Mouse (Mus musculus): Measurements from ENCODE around the gene Arg1.

The Arg1 gene

GRCm38 (mm10) chr10:24926962-24927720 is at the start of gene Arg1:
Gene Arg1, minus strand, starts transcription at chr10:24927484.
- no peak for DNase-seq (ENCODE audit: low spot score in 2 of 2)

GRCm38 (mm10) chr10:24973845-24974514 is 46.7 kb upstream of the Arg1 start:
- no peak for DNase-seq (ENCODE audit: low spot score in 2 of 2)

DNA sequence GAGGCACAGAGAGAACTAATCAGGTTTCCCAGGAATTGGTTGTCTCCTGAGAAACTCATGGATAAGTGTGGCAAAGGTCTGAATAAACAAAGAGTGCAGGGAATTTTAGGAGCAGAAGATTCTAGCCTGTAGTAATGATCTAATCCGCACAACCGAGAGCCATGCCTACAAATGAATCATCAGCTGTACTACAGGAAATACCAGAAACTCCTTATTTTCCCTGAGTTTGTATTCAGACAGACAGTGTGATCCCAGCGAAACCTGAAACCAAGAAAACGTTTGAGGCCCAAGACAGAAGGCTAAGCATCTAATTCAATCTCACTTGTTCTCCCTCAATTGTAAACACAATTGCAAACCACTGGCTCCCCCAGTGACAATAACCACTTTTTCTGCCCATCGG is 46.1 kb upstream of the Arg1 start:
- no peak for DNase-seq (ENCODE audit: low spot score in 2 of 2)

- no peak for DNase-seq (ENCODE audit: low spot score in 2 of 2)
These were observed 45.6 kb upstream of the Arg1 start for GRCm38 (mm10) chr10:24972923-24973322.

DNA sequence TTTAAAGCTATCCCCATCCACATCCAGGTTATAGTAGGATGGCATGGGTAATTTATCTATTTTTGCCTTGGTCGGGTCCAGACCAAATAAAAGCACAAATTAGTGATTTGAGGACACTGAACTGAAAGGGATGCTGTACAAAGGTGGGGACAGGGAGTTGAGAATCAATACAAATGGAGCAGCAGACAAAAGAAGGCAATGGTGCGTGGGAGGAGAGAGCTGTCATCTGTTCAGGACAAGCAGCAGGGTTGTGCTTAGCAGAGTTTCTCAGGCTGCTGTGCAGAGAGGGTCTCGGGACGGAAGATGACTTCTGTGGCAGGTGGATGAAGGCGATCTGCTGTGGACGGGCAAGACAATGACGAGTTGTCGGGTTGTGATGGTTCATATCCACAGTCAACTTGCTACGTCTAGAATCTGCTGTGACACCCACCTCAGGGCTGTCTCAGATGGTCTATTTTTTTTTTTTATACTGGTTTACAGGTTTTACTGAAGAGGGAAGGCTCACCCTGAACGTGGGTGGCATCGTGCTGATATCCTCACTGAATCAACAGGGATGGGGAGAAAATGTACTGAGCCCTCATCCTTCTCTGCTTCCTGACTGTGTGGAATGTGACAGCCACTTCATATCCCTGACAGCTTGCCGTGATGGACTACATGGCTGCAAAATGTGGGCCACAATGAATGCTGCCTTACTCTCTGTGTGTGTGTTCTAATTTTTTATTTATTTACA is 38.7 kb upstream of the Arg1 start:
- no peak for DNase-seq (ENCODE audit: low spot score in 2 of 2)

- no peak for DNase-seq (ENCODE audit: low spot score in 2 of 2)
These were observed 34.6 kb upstream of the Arg1 start for GRCm38 (mm10) chr10:24961889-24962288.

GRCm38 (mm10) chr10:24961112-24961511 is 33.8 kb upstream of the Arg1 start:
- DNase-seq (ENCODE audit: low spot score in 2 of 2) = no peak

GRCm38 (mm10) chr10:24959043-24959916 is 32.0 kb upstream of the Arg1 start:
- peak in 1 of 2 experiments; percentile 21 for DNase-seq (ENCODE audit: low spot score in 2 of 2)

- DNase-seq (ENCODE audit: low spot score in 2 of 2) = no peak
These were observed 31.2 kb upstream of the Arg1 start for GRCm38 (mm10) chr10:24958280-24959042.

DNA sequence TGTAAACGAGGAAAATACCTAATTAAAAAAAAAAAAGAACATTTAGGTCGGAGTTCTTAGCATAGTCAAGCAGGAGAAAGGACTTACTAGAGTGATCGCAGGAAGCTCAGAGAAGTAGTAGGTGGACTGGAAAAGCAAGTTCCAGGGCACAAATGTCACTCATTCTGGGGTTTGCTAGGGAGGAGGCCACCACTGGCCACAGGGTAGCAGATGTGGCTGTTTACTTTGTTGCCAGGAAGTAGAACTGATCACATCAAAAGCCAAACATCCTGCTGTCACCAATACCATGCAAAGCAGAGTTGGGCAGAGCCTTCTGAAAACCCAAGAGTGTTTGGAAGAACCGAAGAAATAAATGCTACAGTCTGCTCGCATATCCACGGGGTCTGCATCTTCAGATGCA is 26.6 kb upstream of the Arg1 start:
- DNase-seq (ENCODE audit: low spot score in 2 of 2) = no peak

DNA sequence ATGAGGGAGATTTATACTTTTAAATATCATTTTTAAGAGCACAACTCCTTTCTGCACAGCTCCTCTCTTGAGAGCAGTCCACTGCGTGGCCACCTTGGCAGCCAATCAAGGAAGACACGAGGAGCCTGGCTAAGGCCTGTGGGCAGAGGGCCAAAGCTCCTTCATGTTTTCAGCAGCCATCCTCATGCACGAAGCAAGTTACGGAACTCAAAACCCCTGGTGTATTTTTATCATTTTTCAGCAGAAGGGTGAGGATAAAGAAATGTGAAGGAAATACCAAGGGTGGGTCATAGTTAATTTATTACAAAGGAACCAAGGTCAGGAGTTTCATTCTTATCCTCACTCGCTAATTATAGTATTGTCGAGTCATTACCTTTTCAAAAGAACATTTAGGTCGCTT is 25.3 kb upstream of the Arg1 start:
- peak in 1 of 2 experiments; percentile 10 for DNase-seq (ENCODE audit: low spot score in 2 of 2)

GRCm38 (mm10) chr10:24951575-24951974 is 24.3 kb upstream of the Arg1 start:
- DNase-seq (ENCODE audit: low spot score in 2 of 2) = no peak

DNA sequence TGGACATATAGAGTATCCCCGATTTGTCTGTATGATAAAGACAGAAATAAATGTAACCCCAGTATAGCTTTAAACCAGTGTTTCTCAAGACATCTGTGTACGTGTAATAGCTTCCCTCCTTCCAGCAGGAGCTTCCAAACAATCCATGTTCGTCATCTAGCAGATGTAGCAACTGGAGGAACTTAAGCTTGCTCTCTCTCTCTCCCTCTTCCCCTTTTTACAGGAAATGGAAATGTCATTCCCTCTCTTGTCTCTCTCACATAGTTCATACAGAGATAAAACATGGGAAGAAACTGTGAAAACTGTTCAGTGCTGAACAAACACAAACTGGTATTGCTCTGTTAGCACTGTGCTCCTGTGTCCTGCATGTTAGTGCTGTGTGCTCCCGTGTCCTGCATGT is 22.9 kb upstream of the Arg1 start:
- no peak for DNase-seq (ENCODE audit: low spot score in 2 of 2)

DNA sequence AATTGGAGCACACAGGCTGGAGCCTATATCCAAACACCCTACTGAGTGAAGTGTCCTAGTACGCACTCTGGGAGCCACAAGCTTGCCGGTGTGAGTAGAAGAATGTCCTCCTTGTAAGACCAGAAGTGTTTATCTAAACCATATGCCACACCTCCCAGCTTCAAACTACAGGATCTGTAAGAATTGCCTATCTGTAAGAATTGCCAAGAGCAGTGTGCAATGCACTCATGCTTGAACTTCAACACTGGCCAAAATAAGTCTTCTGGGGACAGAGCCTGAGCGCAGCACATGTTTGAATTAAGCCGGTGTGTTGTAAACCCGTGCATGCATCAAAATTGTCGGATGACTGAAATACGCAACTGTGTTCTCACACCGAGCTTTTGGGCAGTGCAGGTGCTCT is 21.0 kb upstream of the Arg1 start:
- no peak for DNase-seq (ENCODE audit: low spot score in 2 of 2)

- DNase-seq (ENCODE audit: low spot score in 2 of 2) = no peak
These were observed 20.6 kb upstream of the Arg1 start for GRCm38 (mm10) chr10:24947871-24948270.

- peak in 1 of 2 experiments; percentile 8 for DNase-seq (ENCODE audit: low spot score in 2 of 2)
These were observed 2.9 kb upstream of the Arg1 start for GRCm38 (mm10) chr10:24930143-24930542.

DNA sequence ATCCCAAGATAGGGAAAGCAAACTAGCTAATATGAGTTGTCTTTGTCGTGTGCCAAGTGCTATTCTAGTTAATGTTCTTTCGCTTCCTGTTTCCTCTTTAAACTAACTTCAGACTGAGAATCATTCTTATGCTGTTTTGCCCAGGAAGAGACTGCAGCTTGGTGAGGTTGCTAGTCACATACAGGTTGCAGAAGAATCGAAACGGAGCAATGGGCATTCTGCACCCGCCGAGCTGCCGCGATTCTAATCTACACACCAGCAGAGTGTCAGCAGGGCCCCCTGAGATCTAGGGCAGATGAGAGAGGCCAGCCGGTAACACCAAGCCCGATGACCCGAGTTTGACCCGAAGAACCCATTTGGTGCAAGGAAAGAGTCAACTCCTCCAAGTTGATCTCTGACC is 788 bp upstream of the Arg1 start:
- DNase-seq (ENCODE audit: low spot score in 2 of 2) = peak in 1 of 2 experiments; percentile 2

DNA sequence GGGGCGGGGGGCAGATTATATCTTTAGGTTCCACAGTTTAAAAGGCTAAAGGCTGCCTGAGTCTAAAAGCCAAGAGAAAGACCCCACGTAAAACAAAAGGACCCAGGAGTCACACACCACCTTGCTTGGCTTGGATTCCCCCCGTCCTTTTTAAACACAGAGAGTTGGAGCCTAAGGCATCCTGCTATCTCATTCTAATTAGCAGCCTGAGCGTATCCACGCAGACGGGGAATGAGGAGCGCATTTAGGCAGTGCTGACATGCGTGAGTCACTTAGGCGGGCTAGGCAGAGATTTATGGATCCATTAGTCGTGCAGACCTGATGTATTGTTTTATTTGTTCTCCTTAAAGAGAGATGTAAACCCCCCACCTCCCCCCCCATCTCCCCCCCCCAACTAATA is 904 bp downstream of the Arg1 start:
- DNase-seq (ENCODE audit: low spot score in 2 of 2) = no peak

DNA sequence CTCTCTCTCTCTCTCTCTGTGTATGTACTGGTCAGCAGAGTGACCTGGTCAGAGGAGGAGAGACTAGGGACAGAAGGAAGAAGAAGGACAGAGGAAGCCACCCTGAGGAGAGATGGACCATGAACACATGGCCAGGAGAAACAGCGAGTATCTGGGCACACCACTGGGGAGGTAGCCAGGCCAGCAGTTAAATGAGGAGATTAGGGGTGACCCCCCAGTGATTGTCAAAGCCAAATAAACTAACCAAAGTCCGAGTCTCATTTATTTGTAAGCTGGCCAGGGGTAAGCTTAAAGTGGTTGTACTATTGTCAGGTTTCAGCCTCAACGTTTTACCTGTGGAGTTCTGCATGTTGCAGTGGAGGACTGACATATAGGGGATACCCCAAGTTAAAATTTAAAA is 3.0 kb downstream of the Arg1 start:
- DNase-seq (ENCODE audit: low spot score in 2 of 2) = no peak

DNA sequence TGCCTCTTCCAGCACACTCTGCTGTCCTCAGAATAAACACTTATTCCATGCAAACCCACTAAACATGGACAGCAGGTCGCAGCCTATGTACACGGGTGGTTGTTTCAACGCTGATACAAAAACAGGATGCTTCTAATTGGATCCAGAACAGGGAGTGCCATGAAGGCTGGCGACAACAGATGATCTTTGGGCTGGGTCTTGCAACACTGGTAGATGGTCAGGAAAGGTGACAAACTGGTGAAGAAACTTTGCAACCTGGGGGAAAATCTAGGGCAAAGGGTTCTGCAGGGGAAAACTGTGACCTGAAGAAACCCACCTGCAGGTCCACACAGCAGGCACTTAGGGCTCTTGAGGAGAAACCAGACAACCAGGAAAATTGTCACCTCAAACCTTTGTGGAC is 4.3 kb downstream of the Arg1 start:
- no peak for DNase-seq (ENCODE audit: low spot score in 2 of 2)

- DNase-seq (ENCODE audit: low spot score in 2 of 2) = no peak
These were observed 11.8 kb downstream of the Arg1 start for GRCm38 (mm10) chr10:24915486-24915885.
